Mouse (Mus musculus): ENCODE measurements around the gene Kank1. TPM values are rescaled to one million over a fixed set of nuclear protein-coding genes. Genes with fewer than 3 reads are reported as not detected.

Kank1 gene
- polyA plus RNA-seq, 1 experiment from 2014 or later: 18.8 TPM

DNA sequence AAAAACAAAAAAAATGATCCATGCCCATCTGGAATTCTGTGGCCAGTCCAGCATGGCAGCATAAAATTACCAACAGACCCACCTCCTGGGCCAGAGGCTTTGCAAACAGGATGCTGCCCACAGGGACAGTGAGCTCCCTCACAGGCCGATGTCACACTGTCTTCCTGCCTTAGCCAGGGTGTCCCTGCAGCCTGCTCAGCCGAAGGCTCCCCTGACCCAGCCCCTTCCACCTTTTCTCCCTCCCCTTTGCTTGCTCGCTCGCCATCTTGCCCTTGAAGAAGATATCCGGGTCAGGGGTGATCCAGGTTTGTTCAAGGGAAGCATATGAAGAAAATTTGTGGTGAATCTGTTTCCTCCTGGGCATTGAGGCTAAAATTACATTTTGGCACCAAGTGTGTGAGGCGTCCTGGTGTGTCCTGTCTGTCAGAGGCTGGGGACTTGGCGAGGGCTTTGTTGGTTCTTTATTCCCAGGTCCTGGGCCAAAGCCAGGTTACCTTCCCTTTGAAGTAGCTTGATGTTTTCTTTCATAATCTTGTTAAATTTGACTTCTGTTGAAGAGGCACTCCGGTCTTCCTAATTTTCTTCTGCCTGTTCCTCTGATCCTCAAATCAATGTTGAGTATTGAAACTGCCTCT lies 121.8 kb downstream of the Kank1 start:
- Histone ChIP-seq H3K27ac (no peak overlapping the region), H3K9ac (no peak overlapping the region), H3K4me1 (replicated peaks) (no peaks in the 10 kb centered on the region), H3K36me3 (no peaks in the 10 kb centered on the region), H3K9me3 (no peaks in the 10 kb centered on the region), H3K27me3 (replicated peaks) (no peaks in the 10 kb centered on the region), H3K4me3 (replicated peaks) (no peak overlapping the region), H3K4me2 (replicated peaks) (no peak overlapping the region)
- 68% methylated on average over 8 of the region's 8 CpGs for WGBS
- ATAC-seq: no peak

DNA sequence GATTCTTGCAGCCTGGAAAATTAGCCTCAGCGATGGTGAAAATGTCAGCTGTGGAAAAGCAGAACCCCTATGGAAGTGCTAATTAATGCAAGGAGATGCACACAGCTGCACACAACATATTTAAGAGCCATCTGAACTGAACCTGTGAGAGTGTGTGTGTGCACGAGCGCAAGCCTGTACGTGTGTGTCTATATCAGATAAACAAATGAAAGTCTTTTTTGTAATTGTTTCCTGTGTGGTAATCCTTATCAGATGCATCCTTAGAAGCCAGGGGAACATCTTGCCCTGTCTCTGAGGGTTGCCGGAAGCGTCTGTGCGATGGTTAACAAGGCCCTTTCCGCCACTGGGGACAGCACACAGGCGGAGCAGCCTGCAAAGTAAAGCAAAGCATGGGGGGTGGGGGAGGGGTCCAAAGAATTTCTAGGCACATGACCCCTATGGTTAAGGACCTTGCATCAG lies 123.8 kb downstream of the Kank1 start:
- Histone ChIP-seq H3K36me3 (no peaks in the 10 kb centered on the region), H3K27me3 (replicated peaks) (no peaks in the 10 kb centered on the region), H3K4me1 (replicated peaks) (no peaks in the 10 kb centered on the region), H3K4me2 (replicated peaks) (no peak overlapping the region), H3K9ac (no peak overlapping the region), H3K27ac (no peak overlapping the region), H3K9me3 (no peaks in the 10 kb centered on the region), H3K4me3 (replicated peaks) (no peak overlapping the region)
- 46% methylated on average over 9 of the region's 9 CpGs for WGBS
- ATAC-seq: no peak

DNA sequence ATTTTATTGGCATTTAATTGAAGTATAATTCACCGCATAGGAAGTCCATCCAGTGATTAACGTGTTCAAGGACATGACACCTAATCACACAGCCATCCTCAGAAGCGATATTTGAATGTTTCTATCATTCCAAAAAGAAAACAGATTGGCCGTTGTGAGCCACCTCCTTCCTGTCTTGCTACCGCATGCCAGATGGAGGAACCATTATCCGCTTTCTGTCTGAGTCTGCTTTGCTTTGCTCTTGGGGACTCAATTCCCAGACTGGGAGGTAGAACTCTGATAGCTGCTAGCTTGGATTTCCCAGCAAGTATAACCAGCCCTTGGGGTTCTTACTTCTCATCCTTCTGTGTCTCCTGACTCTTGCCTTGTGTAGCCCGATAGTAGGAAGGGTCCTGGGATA lies 125.2 kb downstream of the Kank1 start:
- Histone ChIP-seq H3K9me3 (no peaks in the 10 kb centered on the region), H3K36me3 (no peaks in the 10 kb centered on the region), H3K4me1 (replicated peaks) (no peaks in the 10 kb centered on the region), H3K4me3 (replicated peaks) (no peak overlapping the region), H3K27ac (no peak overlapping the region), H3K4me2 (replicated peaks) (no peak overlapping the region), H3K27me3 (replicated peaks) (no peaks in the 10 kb centered on the region), H3K9ac (no peak overlapping the region)
- WGBS: 74% methylated on average over 7 of the region's 7 CpGs
- ATAC-seq: no peak

DNA sequence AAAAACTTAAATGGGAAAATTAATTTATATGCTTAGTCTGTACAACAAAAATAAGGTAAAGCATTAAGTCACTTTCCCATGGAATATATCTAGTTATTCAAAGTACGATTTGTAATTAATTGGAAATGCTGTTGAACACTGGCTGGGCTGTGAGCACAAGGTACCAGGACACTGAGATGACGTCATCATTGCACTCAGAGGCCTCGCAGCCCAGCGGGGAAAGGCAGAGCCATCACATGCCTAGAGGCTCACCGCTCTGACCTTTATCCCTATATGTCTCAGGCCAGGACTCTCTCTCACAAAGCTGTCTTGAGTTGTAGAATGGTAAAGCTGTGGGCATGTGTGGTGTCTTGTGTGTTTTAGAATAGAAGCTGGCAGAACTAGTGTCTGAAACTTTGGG lies 128.9 kb downstream of the Kank1 start:
- no peaks in the 10 kb centered on the region for H3K9me3 ChIP-seq
- no peak overlapping the region for H3K27ac ChIP-seq
- no peak overlapping the region for H3K4me2 ChIP-seq (replicated peaks)
- ATAC-seq: peak; percentile 80
- H3K36me3 ChIP-seq: no peaks in the 10 kb centered on the region
- 64% methylated on average over 5 of the region's 5 CpGs for WGBS
- H3K4me3 ChIP-seq (replicated peaks): no peak overlapping the region
- no peaks in the 10 kb centered on the region for H3K4me1 ChIP-seq (replicated peaks)
- no peak overlapping the region for H3K9ac ChIP-seq
- H3K27me3 ChIP-seq (replicated peaks): no peaks in the 10 kb centered on the region

DNA sequence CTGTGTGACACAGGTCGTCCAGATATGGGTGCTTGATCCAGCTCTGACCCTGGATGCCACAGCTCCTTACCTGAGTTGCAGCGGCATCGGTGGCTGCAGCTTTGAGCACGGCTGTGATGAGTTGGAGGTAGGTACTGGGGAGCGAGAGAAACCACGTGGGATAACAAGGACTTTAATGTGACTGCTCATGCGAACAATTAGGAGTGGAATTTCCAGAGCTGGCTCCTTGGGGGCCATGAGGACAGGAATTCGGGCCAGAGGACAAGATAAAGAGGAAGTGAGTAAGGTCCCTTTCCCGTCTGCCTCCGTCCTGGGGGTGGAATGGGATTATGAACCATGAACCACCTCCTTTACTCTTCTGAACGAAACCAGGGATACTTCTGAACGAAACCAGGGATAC lies 129.8 kb downstream of the Kank1 start:
- Histone ChIP-seq H3K36me3 (no peaks in the 10 kb centered on the region), H3K4me1 (replicated peaks) (no peaks in the 10 kb centered on the region), H3K9ac (no peak overlapping the region), H3K27ac (no peak overlapping the region), H3K9me3 (no peaks in the 10 kb centered on the region), H3K27me3 (replicated peaks) (no peaks in the 10 kb centered on the region), H3K4me3 (replicated peaks) (no peak overlapping the region), H3K4me2 (replicated peaks) (no peak overlapping the region)
- WGBS: 79% methylated on average over 12 of the region's 12 CpGs
- no peak for ATAC-seq

DNA sequence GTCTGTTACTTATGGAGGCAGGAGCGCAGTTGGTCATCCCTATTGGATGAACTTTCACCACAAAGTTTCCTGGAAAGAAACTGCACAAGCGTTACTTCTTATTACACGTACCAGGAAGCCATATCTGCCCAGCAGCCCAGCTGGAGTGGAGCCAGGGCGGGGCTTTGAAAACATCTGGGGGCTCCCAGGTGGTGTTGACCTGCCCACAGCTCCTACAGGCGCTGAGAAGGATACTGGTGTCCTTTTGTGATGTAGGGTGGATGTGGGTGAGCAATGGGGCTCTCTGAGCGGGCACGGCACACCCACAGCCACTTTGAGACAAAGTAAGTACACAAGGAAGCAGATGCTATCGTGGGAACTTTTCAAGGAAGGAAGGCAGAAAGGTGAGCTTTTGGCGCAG lies 133.7 kb downstream of the Kank1 start:
- Histone ChIP-seq H3K4me3 (replicated peaks) (no peak overlapping the region), H3K4me1 (replicated peaks) (0 out of 2 replicates have a peak, but pooled peaks cover 6% of the 10 kb centered on the region), H3K36me3 (no peaks in the 10 kb centered on the region), H3K9ac (no peak overlapping the region), H3K27ac (no peak overlapping the region), H3K4me2 (replicated peaks) (no peak overlapping the region), H3K27me3 (replicated peaks) (no peaks in the 10 kb centered on the region), H3K9me3 (no peaks in the 10 kb centered on the region)
- WGBS: 79% methylated on average over 9 of the region's 9 CpGs
- no peak for ATAC-seq

DNA sequence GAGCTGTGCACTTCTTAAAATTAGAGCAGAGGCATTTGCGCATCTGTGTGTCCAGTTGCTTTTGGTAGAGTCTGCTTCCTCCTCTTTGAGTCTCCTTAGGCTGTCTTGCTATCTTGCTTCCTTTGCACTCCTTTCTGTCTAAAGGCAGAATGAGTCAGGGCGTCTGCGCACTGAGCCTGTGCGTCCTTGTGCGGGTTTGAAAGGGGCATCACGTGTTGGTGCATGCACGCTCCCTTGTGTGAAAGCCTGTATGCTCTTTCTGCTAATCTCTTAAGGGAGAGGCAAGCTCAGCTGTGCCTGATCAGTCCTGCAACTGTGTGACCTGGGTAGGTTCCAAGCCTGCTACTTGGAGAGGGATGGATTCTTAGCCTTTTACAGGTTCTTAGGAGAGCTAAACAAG lies 136.0 kb downstream of the Kank1 start:
- Histone ChIP-seq H3K9ac (no peak overlapping the region), H3K36me3 (no peaks in the 10 kb centered on the region), H3K27me3 (replicated peaks) (no peaks in the 10 kb centered on the region), H3K4me3 (replicated peaks) (no peak overlapping the region), H3K9me3 (no peaks in the 10 kb centered on the region), H3K4me2 (replicated peaks) (no peak overlapping the region), H3K27ac (no peak overlapping the region), H3K4me1 (replicated peaks) (0 out of 2 replicates have a peak, but pooled peaks cover 6% of the 10 kb centered on the region)
- WGBS: 76% methylated on average over 7 of the region's 7 CpGs
- ATAC-seq: no peak

DNA sequence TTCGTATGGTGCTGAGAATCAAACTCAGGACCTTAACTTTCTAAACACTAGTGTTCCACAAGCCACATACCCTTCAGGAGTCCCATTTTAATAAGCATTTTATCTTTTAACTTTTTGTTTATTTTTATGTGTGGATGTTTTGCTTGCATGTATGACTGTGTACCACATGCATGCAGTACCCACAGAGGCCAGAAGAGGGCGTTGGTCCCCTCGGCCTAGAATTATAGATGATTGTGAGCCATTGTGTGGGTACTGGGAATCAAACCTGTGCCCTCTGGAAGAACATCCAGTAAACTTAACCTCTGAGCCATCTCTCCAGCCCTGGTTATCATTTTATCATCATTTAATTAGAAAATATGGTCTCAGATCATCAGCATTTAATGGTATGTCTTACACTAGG lies 136.8 kb downstream of the Kank1 start:
- no peak for ATAC-seq
- H3K4me1 ChIP-seq (replicated peaks): 0 out of 2 replicates have a peak, but pooled peaks cover 6% of the 10 kb centered on the region
- no peaks in the 10 kb centered on the region for H3K27me3 ChIP-seq (replicated peaks)
- 59% methylated on average over 3 of the region's 3 CpGs for WGBS
- no peak overlapping the region for H3K27ac ChIP-seq
- H3K4me3 ChIP-seq (replicated peaks): no peak overlapping the region
- no peaks in the 10 kb centered on the region for H3K36me3 ChIP-seq
- no peak overlapping the region for H3K4me2 ChIP-seq (replicated peaks)
- H3K9me3 ChIP-seq: no peaks in the 10 kb centered on the region
- H3K9ac ChIP-seq: no peak overlapping the region

DNA sequence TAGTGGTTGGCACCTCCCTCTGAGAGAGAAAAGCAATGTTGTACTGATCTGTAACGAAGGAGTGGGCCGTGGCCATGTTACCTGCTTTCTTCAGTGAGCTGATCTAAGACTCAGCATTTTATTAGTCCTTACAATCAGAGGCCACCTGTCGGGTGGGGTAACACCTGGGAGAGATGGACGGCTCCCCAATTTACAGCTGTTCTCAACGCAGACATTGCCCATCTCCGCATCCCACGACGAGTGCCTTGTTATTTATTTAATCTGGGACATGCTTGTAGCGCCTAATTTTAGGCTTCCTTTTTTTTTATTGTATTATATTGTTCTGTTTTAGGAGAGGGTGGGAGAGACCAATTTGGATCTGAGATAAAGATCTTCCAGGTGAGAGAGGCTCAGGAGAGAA lies 137.4 kb downstream of the Kank1 start:
- 64% methylated on average over 9 of the region's 9 CpGs for WGBS
- Histone ChIP-seq H3K27me3 (replicated peaks) (no peaks in the 10 kb centered on the region), H3K9ac (no peak overlapping the region), H3K4me1 (replicated peaks) (0 out of 2 replicates have a peak, but pooled peaks cover 6% of the 10 kb centered on the region), H3K9me3 (no peaks in the 10 kb centered on the region), H3K27ac (no peak overlapping the region), H3K36me3 (no peaks in the 10 kb centered on the region), H3K4me3 (replicated peaks) (no peak overlapping the region), H3K4me2 (replicated peaks) (no peak overlapping the region)
- no peak for ATAC-seq

DNA sequence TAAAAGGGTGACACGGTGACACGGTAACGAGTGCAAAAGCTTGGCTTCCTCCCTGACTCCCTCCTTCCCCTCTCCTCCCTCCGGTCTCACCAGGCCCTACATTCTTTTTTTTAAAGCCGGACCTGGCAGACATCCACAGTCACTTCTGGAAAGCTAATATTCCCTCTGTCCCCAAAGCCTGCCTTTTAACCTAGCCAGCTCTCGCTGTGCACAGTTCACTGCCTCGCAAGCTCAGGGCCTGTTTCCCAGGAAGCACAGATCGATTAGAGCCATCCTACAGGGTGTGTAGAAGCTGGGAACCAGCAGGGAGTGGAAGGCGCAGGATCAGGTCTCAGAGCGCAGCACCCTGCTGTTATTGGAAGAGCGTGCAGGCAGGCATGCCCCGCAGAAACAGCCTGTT lies 138.2 kb downstream of the Kank1 start:
- H3K4me3 ChIP-seq (replicated peaks): no peak overlapping the region
- no peak overlapping the region for H3K27ac ChIP-seq
- H3K9ac ChIP-seq: no peak overlapping the region
- no peak overlapping the region; the same call in 1 of the 2 replicates for H3K4me2 ChIP-seq (replicated peaks)
- 20% methylated on average over 12 of the region's 12 CpGs for WGBS
- peak; percentile 78 for ATAC-seq
- H3K9me3 ChIP-seq: no peaks in the 10 kb centered on the region
- H3K4me1 ChIP-seq (replicated peaks): 0 out of 2 replicates have a peak, but pooled peaks cover 6% of the 10 kb centered on the region
- H3K36me3 ChIP-seq: no peaks in the 10 kb centered on the region
- H3K27me3 ChIP-seq (replicated peaks): no peaks in the 10 kb centered on the region

DNA sequence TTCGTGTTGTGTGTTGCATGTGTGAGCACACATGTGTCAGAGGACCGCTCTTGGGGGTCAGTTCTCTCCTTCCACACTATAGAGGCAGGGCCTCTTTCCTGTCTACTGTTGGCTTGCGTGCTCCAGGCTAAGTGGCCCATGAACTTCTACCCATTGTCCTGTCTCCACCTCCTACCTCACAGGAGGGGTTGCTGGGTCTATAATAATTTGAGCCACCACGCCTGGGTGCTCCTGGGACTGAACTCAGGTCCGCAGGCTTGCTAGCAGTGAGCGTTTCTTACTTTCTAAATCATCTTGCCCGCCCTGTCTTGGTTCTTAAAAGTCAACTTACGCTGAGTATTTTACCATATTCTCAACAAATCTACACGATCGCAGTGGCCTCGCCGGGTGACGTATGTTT lies 140.1 kb downstream of the Kank1 start:
- WGBS: 84% methylated on average over 13 of the region's 13 CpGs
- Histone ChIP-seq H3K4me3 (replicated peaks) (no peak overlapping the region), H3K36me3 (no peaks in the 10 kb centered on the region), H3K27me3 (replicated peaks) (no peaks in the 10 kb centered on the region), H3K9ac (no peak overlapping the region), H3K4me1 (replicated peaks) (0 out of 2 replicates have a peak, but pooled peaks cover 14% of the 10 kb centered on the region), H3K9me3 (no peaks in the 10 kb centered on the region), H3K4me2 (replicated peaks) (no peak overlapping the region), H3K27ac (no peak overlapping the region)
- ATAC-seq: no peak

DNA sequence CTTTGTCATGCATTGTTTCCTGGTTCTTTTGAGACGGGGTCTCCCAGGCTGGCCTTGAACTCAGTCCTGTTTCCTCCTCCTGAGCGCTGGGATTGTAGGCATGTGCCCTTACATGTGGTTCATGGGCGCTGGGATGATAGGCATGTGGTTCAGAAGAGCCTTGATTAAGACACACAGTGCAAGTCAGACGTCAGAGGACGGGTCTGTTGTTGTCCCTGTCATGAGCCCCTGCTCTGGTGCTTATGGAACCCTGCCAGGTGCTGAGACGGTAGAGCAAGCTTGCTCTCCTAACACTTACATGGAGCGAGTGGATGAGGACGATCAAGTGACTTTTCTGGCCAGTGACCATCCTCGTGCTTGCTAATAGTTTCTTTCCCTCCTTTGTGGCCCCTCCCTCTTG lies 143.9 kb downstream of the Kank1 start:
- no peak overlapping the region for H3K9ac ChIP-seq
- 85% methylated on average over 9 of the region's 9 CpGs for WGBS
- H3K27ac ChIP-seq: no peak overlapping the region
- ATAC-seq: no peak
- no peak overlapping the region for H3K4me2 ChIP-seq (replicated peaks)
- H3K9me3 ChIP-seq: no peaks in the 10 kb centered on the region
- H3K27me3 ChIP-seq (replicated peaks): no peaks in the 10 kb centered on the region
- H3K36me3 ChIP-seq: no peaks in the 10 kb centered on the region
- peaks cover 23% of the 10 kb centered on the region for H3K4me1 ChIP-seq (replicated peaks)
- no peak overlapping the region for H3K4me3 ChIP-seq (replicated peaks)

DNA sequence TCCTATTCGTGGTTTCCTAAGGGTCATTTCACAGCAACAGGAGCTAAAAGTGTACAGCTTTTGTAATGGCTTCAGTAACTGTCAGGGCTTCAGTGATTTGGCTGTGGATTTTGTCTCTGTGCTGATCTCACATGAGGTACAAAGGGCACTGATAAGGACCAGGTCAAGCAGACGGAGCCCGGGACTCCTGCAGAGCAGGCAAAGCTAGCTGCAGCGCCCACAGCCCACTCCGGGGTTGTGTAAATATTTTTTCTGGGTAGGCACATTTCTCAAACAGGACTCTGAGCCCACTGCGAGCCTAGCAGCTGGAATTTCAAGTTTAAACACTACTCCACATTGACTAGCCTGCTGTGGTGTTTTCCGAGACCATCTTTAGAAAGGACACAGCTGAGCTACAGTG lies 145.2 kb downstream of the Kank1 start:
- Histone ChIP-seq H3K27me3 (replicated peaks) (no peaks in the 10 kb centered on the region), H3K9ac (no peak overlapping the region), H3K4me3 (replicated peaks) (no peak overlapping the region), H3K4me2 (replicated peaks) (peak overlapping the region; percentile 49), H3K4me1 (replicated peaks) (peaks cover 29% of the 10 kb centered on the region), H3K36me3 (no peaks in the 10 kb centered on the region), H3K9me3 (no peaks in the 10 kb centered on the region), H3K27ac (peak overlapping the region; percentile 54)
- ATAC-seq: peak; percentile 92
- WGBS: 4% methylated on average over 7 of the region's 7 CpGs
